Mouse (Mus musculus) heart, postnatal 25 days (tissue): Measurements from ENCODE around the gene Slc29a1. TPM values are rescaled to one million over a fixed set of nuclear protein-coding genes. Genes with fewer than 3 reads are reported as not detected.

ENCODE experiments used
- DNase-seq: peaks from one replicate; pipeline ENCODE4 v3.0.0; 2022; ENCODE audit warnings: low spot score
- intact Hi-C: fragments of 180-260 bp; cut with DNase I; formaldehyde crosslinking; loops from one replicate; pipeline ENCODE4 v1.15.1; 2025
- total RNA-seq, 2 experiments: library from RNA; stranded (reverse); gene quantifications; 2 replicates each; pipeline ENCODE4 v1.2.3; 2021

Slc29a1 gene
- total RNA-seq, 2 experiments from 2014 or later, result 77.9 to 78.4 TPM

DNA sequence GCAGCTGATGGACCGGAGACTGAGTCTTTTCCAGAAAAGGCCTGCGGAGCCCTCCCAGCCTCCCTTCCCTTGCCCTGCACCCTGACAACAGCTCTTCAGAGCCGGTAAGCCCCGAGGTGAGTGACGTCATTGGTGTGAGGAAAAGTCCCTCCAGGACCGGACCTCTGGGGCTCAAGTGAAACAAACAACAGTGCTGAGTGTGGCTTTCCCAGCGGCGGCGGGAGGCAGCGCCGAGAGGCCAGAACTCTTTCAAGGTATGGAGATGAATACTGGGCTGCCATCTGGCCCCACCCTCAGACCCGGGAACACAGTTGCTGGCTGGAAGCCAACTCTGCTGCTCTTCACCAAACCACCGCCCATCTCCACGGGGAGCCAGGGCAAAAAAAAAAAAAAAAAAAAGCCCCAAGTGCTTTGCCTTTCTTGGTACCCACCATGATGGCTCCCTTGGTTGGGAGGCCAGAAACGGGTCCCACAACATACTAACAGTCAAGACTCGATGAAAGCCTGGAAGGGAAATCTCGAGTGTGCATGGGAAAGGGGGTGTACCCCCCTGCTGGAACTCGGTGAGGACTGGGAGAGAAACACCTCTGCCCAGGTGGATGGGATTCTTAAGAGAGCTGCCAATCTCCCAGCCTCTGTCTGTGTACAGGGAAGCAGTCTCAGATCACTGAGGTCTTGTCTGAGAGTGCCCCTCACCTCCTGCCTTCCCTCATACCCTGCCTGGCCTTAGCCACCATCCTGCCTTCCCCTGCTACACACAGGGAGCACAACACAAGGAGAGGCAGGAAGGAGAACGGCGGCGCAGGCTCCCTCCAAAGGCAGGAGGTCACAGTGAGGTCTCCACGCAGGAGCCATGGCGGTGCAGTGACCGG, 55.2 kb downstream of the Slc29a1 start:
- DNase-seq, result no peak
- intact Hi-C loops, result no loop called here

DNA sequence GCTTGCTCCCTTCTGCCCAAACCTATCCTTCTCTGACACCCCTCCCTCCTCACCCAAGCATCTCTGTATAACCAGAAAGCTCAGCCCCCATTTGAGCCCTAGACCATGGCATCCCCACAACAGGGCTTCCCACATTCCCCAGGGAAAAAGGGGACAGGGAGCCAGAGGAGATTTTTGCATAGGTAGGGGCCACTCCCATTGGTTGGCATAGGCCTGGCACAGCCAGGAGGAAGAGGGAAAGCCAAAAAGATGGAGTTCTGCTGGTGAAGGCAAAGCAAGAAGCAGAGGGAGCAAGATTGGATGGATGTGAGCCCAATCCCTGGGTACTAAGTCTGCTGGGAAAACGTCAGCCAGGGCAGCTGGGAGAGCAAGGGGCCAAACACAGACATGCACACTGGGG, 56.3 kb downstream of the Slc29a1 start:
- intact Hi-C loops, result no loop called here
- DNase-seq, result no peak

DNA sequence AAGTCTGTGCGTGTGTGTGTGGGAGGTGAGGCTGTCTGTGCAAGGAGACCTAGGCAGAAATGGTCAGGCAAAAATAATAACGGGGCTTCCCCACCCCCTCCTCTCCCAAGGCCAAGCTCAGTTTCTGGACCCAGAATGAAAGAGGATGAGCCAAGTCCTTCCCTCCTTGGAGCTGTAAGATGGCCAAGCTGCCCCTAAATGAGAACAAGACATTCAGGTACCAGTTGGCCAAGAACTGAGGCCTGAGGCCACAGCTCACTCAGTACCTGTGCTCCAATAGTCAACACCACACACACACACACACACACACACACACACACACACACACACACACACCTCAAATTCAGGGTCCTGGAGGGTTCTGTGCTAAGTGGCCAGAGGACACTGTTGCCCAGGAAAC, 56.7 kb downstream of the Slc29a1 start:
- no peak for DNase-seq
- intact Hi-C loops, result no loop called here

DNA sequence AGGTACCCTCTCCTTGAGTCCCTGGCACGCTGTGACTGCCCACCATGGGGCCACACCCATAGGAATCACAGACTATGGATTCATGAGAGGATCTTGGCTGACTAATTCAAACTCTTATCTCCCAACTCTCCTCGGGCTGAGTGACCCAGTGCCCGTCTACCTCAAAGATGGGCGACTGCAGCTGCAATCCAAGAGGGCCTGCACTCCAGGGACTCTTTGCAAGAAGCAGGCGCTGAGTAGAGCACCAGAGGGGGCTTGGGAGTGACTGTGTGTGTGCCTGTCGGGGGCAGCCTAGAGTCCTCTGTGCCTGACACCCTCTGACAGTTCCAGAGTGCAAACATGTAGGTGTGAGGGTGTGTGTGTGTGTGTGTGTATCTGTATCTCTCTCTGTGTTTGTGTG, 57.3 kb downstream of the Slc29a1 start:
- intact Hi-C loops, result no loop called here
- DNase-seq, result no peak

DNA sequence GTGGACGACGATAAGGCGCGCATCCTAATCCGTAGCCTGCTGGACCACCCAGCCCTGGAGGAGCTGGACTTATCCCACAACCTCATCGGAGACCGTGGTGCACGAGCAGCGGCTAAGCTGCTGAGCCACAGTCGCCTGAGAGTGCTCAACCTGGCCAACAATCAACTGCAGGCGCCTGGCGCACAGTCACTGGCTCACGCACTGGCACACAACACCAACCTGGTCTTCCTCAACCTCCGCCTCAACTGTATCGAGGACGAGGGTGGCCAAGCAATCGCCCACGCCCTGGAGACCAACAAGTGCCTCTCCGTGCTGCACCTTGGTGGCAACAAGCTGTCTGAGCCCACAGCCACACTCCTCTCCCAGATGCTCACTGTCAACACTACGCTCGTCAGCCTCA, 59.7 kb downstream of the Slc29a1 start:
- no peak for DNase-seq
- intact Hi-C loops, result no loop called here

DNA sequence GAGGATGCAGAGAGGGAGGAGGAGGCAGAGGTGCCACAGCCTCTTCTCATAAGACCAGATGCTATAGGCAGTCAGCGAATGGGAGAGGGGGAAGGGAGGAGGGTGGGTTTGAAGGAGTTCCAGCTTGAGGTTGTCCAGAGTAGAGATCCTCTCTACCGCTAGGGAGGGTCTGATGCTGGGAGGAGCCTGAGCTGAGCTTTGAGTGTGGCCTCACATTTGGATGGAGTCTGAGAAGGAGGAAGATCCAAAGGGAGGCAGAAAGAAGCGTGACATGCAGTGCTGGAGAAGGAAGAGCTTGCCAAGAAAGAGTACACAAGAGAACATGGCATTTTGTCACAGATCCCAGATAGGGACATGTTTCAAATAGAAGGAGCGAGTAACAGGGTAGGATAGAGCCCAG, 61.0 kb downstream of the Slc29a1 start:
- DNase-seq, result no peak
- intact Hi-C loops, result no loop called here

DNA sequence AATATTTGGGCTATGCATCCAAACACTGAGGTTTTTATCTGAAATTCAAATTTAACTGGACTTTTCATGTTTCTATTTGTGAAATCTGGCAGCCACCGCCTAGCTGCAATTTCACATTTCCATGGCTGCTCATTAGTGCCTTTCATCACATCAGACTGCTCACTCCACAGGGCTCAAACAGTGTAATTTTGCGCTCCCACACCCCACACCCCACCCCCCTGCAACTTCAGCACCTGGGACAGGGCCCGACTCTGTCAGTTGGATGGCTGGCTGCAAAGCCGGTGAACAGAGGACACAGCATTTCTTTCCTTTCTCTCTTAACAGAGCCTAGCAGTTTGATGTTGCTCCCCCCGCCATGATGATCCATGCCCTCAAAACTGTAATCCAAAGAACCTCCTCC, 63.1 kb downstream of the Slc29a1 start:
- intact Hi-C loops, result no loop called here
- DNase-seq, result no peak

Other genes starting within 250 kb of the Slc29a1 start
- gene Cdc5l, start 165.9 kb downstream of the Slc29a1 start, total RNA-seq, result 10 to 100 TPM; 36.7 to 42.8 TPM
- under 1 TPM; 0.45 to 0.49 TPM for gene Spats1, start 124.2 kb downstream of the Slc29a1 start, total RNA-seq
- 10 to 100 TPM; 20.1 to 20.2 TPM for gene Aars2, start 92.8 kb downstream of the Slc29a1 start, total RNA-seq
- not detected for gene Tcte1, start 76.2 kb downstream of the Slc29a1 start, total RNA-seq
- gene Tmem151b, start 49.9 kb downstream of the Slc29a1 start, total RNA-seq, result under 1 TPM in 1 of 2 experiments, not detected in 1; 0.05 TPM
- 1 to 10 TPM; 1.3 to 1.4 TPM for gene Nfkbie, start 43.9 kb downstream of the Slc29a1 start, total RNA-seq
- gene Slc35b2, start 35.7 kb downstream of the Slc29a1 start, total RNA-seq, result 10 to 100 TPM; 23.7 to 24.3 TPM
- 1,000 to 10,000 TPM; 1,042 to 1,257 TPM for gene Hsp90ab1, start 26.3 kb downstream of the Slc29a1 start, total RNA-seq
- not detected for gene Mymx, start 2.5 kb upstream of the Slc29a1 start, total RNA-seq
- gene Capn11, start 59.7 kb upstream of the Slc29a1 start, total RNA-seq, result not detected
- 100 to 1,000 TPM; 132 to 139 TPM for gene Mrpl14, start 86.7 kb upstream of the Slc29a1 start, total RNA-seq
- gene Tmem63b, start 87.3 kb upstream of the Slc29a1 start, total RNA-seq, result 10 to 100 TPM; 83.5 to 86.1 TPM
- gene 1600014C23Rik, start 134.2 kb upstream of the Slc29a1 start, total RNA-seq, result under 1 TPM; 0.55 to 0.75 TPM